Mouse (Mus musculus): Measurements from ENCODE around the gene St6galnac4. TPM values are rescaled to one million over a fixed set of nuclear protein-coding genes. Genes with fewer than 3 reads are reported as not detected.
A peak's percentile ranks its signal among the peaks of the same experiment; 100 is the strongest.

The St6galnac4 gene
- total and polyA plus RNA-seq, 3 experiments: 16.2 to 25.2 (median 17.8) TPM

DNA sequence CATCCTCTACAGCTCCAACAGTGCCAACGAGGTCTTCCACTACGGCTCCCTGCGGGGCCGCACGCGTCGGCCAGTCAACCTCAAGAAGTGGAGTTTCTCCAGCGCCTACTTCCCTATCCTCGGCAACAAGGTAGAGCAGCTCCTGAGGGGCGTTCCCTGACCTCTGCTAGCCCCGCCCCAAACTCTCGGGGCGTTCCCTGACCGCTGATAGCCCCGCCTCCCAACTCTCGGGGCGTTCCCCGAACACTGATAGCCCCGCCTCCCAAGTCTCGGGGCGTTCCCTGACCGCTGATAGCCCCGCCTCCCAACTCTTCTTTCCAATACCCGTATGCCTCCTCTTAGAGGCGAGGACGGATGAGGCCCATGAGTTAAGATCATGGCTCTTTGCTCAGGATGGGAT, 25.4 kb downstream of the St6galnac4 start:
- Histone ChIP-seq H3K36me3 (ENCODE audit: control insufficient read depth, insufficient read depth, low read length) (no peaks in the 10 kb centered on the region), H3K9ac (ENCODE audit: low read depth, low read length) (no peak overlapping the region), H3K27ac (no peak overlapping the region), H3K79me2 (replicated peaks; ENCODE audit: control insufficient read depth, insufficient read depth, low read length) (peaks cover 2% of the 10 kb centered on the region; the same call in 1 of the 2 replicates), H3K27me3 (ENCODE audit: control insufficient read depth, insufficient read depth, low read length) (no peaks in the 10 kb centered on the region), H3K4me3 (no peak overlapping the region), H3K4me1 (ENCODE audit: control insufficient read depth, insufficient read depth, low read length) (peaks cover 5% of the 10 kb centered on the region)
- no peak for DNase-seq
- TF ChIP-seq EP300 (IDR thresholded peaks at IDR 0.05; ENCODE audit: insufficient read depth, low read depth, low read length) (no peak), CTCF (IDR thresholded peaks at IDR 0.05) (no peak), POLR2A (IDR thresholded peaks at IDR 0.05; ENCODE audit: insufficient read depth, low read depth, low read length) (no peak)
- intact Hi-C loops (cut with DNase I): loop anchor here (5.0 kb wide), 1 partner anchor 35 kb away; the partner anchor contains the start of gene 9430097D07Rik
- 82% methylated on average over 26 of the region's 26 CpGs for WGBS

DNA sequence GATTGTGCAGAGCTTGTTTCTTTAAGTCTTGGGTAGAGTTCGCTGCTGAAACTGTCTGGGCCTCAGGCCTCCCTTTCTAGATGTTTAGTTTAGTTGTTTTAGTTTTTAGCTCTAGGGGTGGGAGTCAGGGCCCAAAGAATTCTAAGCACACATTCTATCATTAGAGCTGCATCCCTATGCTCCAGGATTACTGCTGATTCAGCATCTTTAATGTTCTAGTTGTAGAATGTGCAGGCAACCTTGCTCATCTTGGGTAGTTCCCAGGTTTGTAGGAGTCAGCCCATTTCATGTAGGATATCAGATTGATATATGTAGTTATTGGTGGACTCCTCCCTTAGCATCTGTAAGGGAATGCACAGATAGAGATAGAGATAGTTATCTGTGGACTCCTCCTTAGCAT, 30.2 kb downstream of the St6galnac4 start:
- H3K4me3 ChIP-seq: no peak overlapping the region
- no peak for TF ChIP-seq CTCF (IDR thresholded peaks at IDR 0.05)
- TF ChIP-seq EP300 (IDR thresholded peaks at IDR 0.05; ENCODE audit: insufficient read depth, low read depth, low read length): no peak
- no peak for TF ChIP-seq POLR2A (IDR thresholded peaks at IDR 0.05; ENCODE audit: insufficient read depth, low read depth, low read length)
- H3K79me2 ChIP-seq (replicated peaks; ENCODE audit: control insufficient read depth, insufficient read depth, low read length): peaks cover 2% of the 10 kb centered on the region; the same call in 1 of the 2 replicates
- intact Hi-C loops (cut with DNase I): no loop called here
- peaks cover 11% of the 10 kb centered on the region for H3K36me3 ChIP-seq (ENCODE audit: control insufficient read depth, insufficient read depth, low read length)
- peaks cover 19% of the 10 kb centered on the region for H3K4me1 ChIP-seq (ENCODE audit: control insufficient read depth, insufficient read depth, low read length)
- WGBS: 100% methylated on average over 1 of the region's 1 CpGs
- no peak overlapping the region for H3K27ac ChIP-seq
- no peak for DNase-seq
- no peak overlapping the region for H3K9ac ChIP-seq (ENCODE audit: low read depth, low read length)
- H3K27me3 ChIP-seq (ENCODE audit: control insufficient read depth, insufficient read depth, low read length): no peaks in the 10 kb centered on the region

DNA sequence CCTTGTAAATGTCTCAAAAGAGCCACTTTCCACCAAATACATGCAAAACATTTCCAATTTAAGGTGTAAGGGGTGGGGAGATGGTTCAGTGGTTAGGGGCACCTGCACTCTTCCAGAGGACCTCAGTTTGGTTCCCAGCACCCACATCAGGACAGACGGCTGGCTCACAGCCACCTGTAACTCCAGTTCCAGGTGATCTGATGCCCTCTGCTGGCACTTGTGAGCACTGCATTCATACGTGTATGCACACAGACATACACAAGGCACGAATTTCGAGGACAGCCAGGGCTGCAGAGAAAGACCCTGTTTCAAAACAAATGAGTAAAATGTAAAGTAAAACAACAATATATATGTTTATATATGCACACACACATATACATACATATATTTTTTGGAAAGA, 30.7 kb downstream of the St6galnac4 start:
- 96% methylated on average over 4 of the region's 4 CpGs for WGBS
- Histone ChIP-seq H3K27ac (no peak overlapping the region), H3K27me3 (ENCODE audit: control insufficient read depth, insufficient read depth, low read length) (no peaks in the 10 kb centered on the region), H3K36me3 (ENCODE audit: control insufficient read depth, insufficient read depth, low read length) (peaks cover 11% of the 10 kb centered on the region), H3K4me3 (no peak overlapping the region), H3K9ac (ENCODE audit: low read depth, low read length) (no peak overlapping the region), H3K4me1 (ENCODE audit: control insufficient read depth, insufficient read depth, low read length) (peaks cover 19% of the 10 kb centered on the region), H3K79me2 (replicated peaks; ENCODE audit: control insufficient read depth, insufficient read depth, low read length) (peaks cover 2% of the 10 kb centered on the region; the same call in 1 of the 2 replicates)
- DNase-seq: no peak
- TF ChIP-seq POLR2A (IDR thresholded peaks at IDR 0.05; ENCODE audit: insufficient read depth, low read depth, low read length) (no peak), CTCF (IDR thresholded peaks at IDR 0.05) (peak; percentile 61), EP300 (IDR thresholded peaks at IDR 0.05; ENCODE audit: insufficient read depth, low read depth, low read length) (0 out of 2 replicates have a peak, but pooled peaks have one; percentile 24)
- intact Hi-C loops (cut with DNase I): no loop called here

DNA sequence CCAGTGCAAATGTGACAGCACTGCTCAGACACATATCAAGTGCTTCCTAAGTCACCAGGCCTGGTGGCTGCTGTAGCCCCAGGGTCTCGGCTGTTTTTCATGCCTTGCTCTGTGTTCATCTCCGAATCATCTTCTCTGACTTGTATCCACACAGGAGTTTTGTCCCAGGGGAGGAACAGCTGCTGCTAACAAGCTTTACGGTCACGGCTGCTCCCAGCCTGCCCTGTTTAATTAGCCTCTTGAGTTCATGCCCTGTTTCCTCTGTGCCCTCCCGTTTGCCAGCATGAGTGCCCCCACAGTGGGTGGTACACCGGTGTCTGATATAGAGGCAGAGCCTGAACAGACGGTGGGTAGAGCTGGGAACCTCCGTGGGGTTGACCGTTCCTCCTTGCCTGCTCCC, 31.2 kb downstream of the St6galnac4 start:
- TF ChIP-seq EP300 (IDR thresholded peaks at IDR 0.05; ENCODE audit: insufficient read depth, low read depth, low read length) (no peak), POLR2A (IDR thresholded peaks at IDR 0.05; ENCODE audit: insufficient read depth, low read depth, low read length) (no peak), CTCF (IDR thresholded peaks at IDR 0.05) (no peak)
- intact Hi-C loops (cut with DNase I): no loop called here
- 79% methylated on average over 9 of the region's 9 CpGs for WGBS
- Histone ChIP-seq H3K4me3 (no peak overlapping the region), H3K9ac (ENCODE audit: low read depth, low read length) (no peak overlapping the region), H3K36me3 (ENCODE audit: control insufficient read depth, insufficient read depth, low read length) (peaks cover 11% of the 10 kb centered on the region), H3K79me2 (replicated peaks; ENCODE audit: control insufficient read depth, insufficient read depth, low read length) (peaks cover 2% of the 10 kb centered on the region; the same call in 1 of the 2 replicates), H3K27me3 (ENCODE audit: control insufficient read depth, insufficient read depth, low read length) (no peaks in the 10 kb centered on the region), H3K4me1 (ENCODE audit: control insufficient read depth, insufficient read depth, low read length) (peaks cover 19% of the 10 kb centered on the region), H3K27ac (no peak overlapping the region)
- DNase-seq: no peak

DNA sequence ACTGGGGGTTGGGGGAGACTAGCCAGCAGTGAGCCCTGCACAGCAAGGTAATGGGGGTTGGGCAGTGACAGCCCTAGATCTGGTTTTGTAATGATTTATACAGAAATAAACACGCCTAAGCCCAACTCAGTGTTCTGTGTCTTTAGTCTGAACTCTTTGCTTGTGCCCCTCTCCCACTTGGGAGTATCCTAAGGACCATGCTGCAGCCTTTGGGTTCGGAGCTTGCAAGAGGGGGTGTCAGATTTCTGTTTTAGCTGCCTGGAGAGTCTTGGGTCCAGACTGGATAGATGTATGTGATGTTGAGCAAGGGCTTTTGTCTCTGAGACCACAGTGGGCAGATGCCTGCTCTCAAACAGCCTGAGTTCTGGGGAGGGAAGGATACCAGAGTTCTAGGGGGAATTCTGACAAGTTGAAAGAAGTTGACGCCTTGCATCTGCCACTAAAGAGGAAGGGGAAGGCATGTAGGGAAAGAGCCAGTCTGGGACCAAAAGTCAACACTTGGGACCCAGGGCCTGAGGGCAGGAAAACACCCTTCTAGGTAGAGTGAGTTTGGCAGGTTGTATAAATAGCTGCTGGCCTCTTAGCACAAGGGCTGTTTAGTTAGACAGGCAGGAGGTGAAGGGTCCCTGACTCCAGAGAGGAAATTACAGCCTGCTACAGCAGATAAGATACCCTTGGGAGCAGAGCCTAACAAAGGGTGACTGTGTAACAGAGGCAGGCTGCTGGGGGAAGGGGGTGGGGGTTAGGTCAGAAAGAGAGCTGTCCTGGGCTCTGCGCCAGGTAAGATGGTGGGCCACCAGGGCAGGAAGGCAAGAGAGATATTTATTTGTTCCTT, 34.0 kb downstream of the St6galnac4 start:
- WGBS: 16% methylated on average over 4 of the region's 4 CpGs
- DNase-seq: peak; percentile 74 to 82
- Histone ChIP-seq H3K4me1 (ENCODE audit: control insufficient read depth, insufficient read depth, low read length) (peaks cover 24% of the 10 kb centered on the region), H3K4me3 (no peak overlapping the region), H3K27me3 (ENCODE audit: control insufficient read depth, insufficient read depth, low read length) (no peaks in the 10 kb centered on the region), H3K27ac (peak overlapping the region; percentile 88), H3K9ac (ENCODE audit: low read depth, low read length) (peak overlapping the region; percentile 43), H3K36me3 (ENCODE audit: control insufficient read depth, insufficient read depth, low read length) (peaks cover 11% of the 10 kb centered on the region), H3K79me2 (replicated peaks; ENCODE audit: control insufficient read depth, insufficient read depth, low read length) (no peaks in the 10 kb centered on the region)
- peak; percentile 72; the same call in 1 of the 2 replicates for TF ChIP-seq POLR2A (IDR thresholded peaks at IDR 0.05; ENCODE audit: insufficient read depth, low read depth, low read length)
- TF ChIP-seq CTCF (IDR thresholded peaks at IDR 0.05): no peak
- peak; percentile 99 for TF ChIP-seq EP300 (IDR thresholded peaks at IDR 0.05; ENCODE audit: insufficient read depth, low read depth, low read length)
- intact Hi-C loops (cut with DNase I): no loop called here

DNA sequence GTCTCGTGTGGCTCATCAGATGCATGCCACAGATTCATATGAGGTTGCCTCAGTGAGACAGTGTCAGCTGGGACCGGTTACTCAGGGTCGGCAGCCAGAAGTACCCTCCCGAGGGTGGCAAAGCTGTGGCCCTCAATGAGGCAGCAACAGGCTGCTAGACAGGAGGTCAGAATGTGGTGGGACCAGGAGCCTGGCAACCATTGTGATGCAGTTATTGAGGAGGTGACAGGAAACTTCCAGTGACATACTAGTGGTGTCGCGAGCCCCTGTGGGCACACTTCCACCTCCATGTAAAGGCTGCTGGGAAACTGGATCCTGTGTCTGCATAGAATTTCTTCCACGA, 34.6 kb downstream of the St6galnac4 start, which contains the start of gene Ak1:
TSS of gene Ak1 (plus strand) at position 242 of the 343 bp plus-strand sequence.
- no peak for DNase-seq
- no peak for TF ChIP-seq EP300 (IDR thresholded peaks at IDR 0.05; ENCODE audit: insufficient read depth, low read depth, low read length)
- peak; percentile 8; the same call in 1 of the 2 replicates for TF ChIP-seq POLR2A (IDR thresholded peaks at IDR 0.05; ENCODE audit: insufficient read depth, low read depth, low read length)
- H3K27ac ChIP-seq: peak within 1 kb of the TSS; percentile 88
- intact Hi-C loops (cut with DNase I): no loop called here
- peaks cover 25% of the 10 kb centered on the region for H3K4me1 ChIP-seq (ENCODE audit: control insufficient read depth, insufficient read depth, low read length)
- no peaks in the 10 kb centered on the region for H3K27me3 ChIP-seq (ENCODE audit: control insufficient read depth, insufficient read depth, low read length)
- peak within 1 kb of the TSS; percentile 43 for H3K9ac ChIP-seq (ENCODE audit: low read depth, low read length)
- peaks cover 11% of the 10 kb centered on the region for H3K36me3 ChIP-seq (ENCODE audit: control insufficient read depth, insufficient read depth, low read length)
- 6% methylated on average over 7 of the region's 7 CpGs for WGBS
- H3K4me3 ChIP-seq: no peak within 1 kb of the TSS
- no peaks in the 10 kb centered on the region for H3K79me2 ChIP-seq (replicated peaks; ENCODE audit: control insufficient read depth, insufficient read depth, low read length)
